Mouse (Mus musculus) MEL (cell line): Measurements from ENCODE around the gene Trpm4.

Experiments used
- BHLHE40 ChIP-seq: IDR thresholded peaks from 2 replicates; pipeline ENCODE4 v1.6.1; 2012; ENCODE audit warnings: low read depth, mild to moderate bottlenecking, inconsistent platforms, low read length, improper control_type of control experiment, borderline replicate concordance
- CTCF ChIP-seq, 3 experiments: IDR thresholded peaks in 2 of 3; conservative IDR thresholded peaks in 1 of 3; 2 replicates each; pipeline ENCODE4 v1.5.1; 2011 to 2012; ENCODE audit warnings: low read length in 3 of 3, low read depth in 2 of 3, mild to moderate bottlenecking in 2 of 3, improper control_type of control experiment in 1 of 3, inconsistent platforms in 1 of 3, mixed read lengths in 1 of 3, moderate library complexity in 1 of 3; ENCODE audit not compliant: control insufficient read depth in 1 of 3, insufficient read depth in 1 of 3, poor library complexity in 1 of 3, severe bottlenecking in 1 of 3
- MAX ChIP-seq: IDR thresholded peaks from 2 replicates; pipeline ENCODE4 v1.6.1; 2011; ENCODE audit warnings: low read length, improper control_type of control experiment
- MAZ ChIP-seq: IDR thresholded peaks from 2 replicates; pipeline ENCODE4 v1.6.1; 2012; ENCODE audit warnings: low read depth, mild to moderate bottlenecking, inconsistent platforms, low read length, improper control_type of control experiment
- MEF2A ChIP-seq: IDR thresholded peaks from 2 replicates; pipeline ENCODE4 v1.6.1; 2014; ENCODE audit warnings: low read depth, mild to moderate bottlenecking, inconsistent platforms, low read length, improper control_type of control experiment; ENCODE audit not compliant: poor library complexity, insufficient replicate concordance, severe bottlenecking; ENCODE audit errors: extremely low read depth

GRCm38 (mm10) chr7:45259281-45259680, 74.3 kb downstream of the Trpm4 start:
- no peak for TF ChIP-seq CTCF (IDR thresholded peaks at IDR 0.05 in 2 of 3, conservative IDR thresholded peaks at IDR 0.05 in 1 of 3; ENCODE audit: control insufficient read depth in 1 of 3, insufficient read depth in 1 of 3, low read depth in 2 of 3, low read length in 3 of 3, poor library complexity in 1 of 3, severe bottlenecking in 1 of 3)
- TF ChIP-seq MEF2A: no peak
- TF ChIP-seq MAZ: no peak
- TF ChIP-seq BHLHE40: no peak
- TF ChIP-seq MAX: no peak
